Mouse (Mus musculus) kidney, postnatal 25 days (tissue): ENCODE measurements around the gene Vmn1r10.
A peak's percentile ranks its signal among the peaks of the same experiment; 100 is the strongest.

Source experiments
- DNase-seq, 2 experiments: peaks; one replicate each; pipeline ENCODE4 v3.0.0; 2021; ENCODE audit warnings: mixed read lengths in 2 of 2

Vmn1r10 gene

GRCm38 (mm10) chr6:57109154-57109553 lies at the start of gene Vmn1r10:
Vmn1r10 (plus strand) TSS chr6:57109454.
- no peak for DNase-seq

- DNase-seq, result peak in 1 of 2 experiments; percentile 51
Observed at GRCm38 (mm10) chr6:57063730-57064129, 45.5 kb upstream of the Vmn1r10 start.

- no peak for DNase-seq
Observed at GRCm38 (mm10) chr6:57066487-57066886, 42.8 kb upstream of the Vmn1r10 start, which contains the start of gene Vmn1r9. Vmn1r9 (plus strand) TSS chr6:57066787.

DNA sequence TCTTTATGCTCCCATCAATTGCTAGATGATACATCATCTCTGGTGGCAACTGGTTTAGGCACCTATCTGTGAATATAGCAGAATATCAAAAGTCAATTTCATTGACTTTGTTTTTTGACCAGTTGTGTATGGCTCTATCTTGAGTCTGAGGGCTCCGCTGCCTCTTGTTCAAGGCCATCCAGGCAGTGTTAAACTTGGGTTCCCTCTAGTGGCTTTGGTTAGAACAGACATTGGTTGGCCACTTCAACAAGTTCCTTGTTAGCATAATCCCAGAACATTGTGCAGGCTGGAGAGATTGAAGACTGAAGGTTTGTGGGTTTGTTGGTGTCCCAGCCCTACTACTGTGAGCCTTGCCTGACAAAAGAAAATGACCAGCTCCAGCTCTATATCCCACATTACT lies 2.9 kb upstream of the Vmn1r10 start:
- no peak for DNase-seq

DNA sequence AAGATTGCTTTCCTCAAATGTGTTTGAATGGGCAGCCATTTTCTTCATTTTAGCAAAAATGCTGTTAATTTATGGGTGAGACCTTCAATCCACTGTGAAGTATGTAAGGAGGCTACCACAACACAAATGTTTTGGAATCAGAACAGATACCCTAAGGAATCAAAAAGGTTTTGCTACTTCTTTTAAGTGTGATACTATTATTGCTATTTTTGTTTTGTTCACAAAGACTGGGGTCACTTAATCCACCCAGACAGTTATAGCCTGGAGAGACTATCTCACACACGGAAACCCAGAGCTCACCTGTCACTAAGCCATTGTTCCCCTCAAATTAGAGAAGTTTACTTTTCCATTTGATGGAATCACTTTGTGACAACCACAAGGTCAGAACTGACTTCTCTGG lies 23.9 kb downstream of the Vmn1r10 start, which contains the start of gene Vmn1r11:
Gene Vmn1r11 (plus strand): TSS at position 301 of the 400 bp plus-strand sequence.
- no peak for DNase-seq

DNA sequence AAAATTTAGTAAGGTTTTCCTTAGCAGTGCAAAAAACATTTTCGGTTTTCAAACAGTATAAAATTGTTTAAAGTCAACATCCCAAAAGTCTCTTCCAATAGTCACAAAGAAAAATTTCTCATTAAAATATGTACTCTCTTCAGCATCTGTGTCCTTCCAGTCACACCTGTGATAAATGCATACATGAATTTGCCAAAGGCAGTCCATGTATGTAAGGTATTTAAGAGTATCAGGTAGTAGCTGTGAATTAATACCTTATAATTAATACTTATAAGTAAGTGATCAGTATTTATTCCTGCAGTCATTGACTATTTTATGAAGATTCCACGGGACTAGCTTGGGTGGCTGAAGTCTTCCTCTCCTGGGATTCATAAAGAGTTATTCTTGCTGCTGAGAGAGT lies 47.4 kb downstream of the Vmn1r10 start, which contains the start of gene Vmn1r12:
Gene Vmn1r12 (plus strand): TSS at position 301 of the 400 bp plus-strand sequence.
- DNase-seq, result no peak
